Mouse (Mus musculus) CD4-positive, CD25-positive, alpha-beta regulatory T cell, adult 4 months (primary cell): ENCODE measurements around the gene Olfr1110. TPM values are rescaled to one million over a fixed set of nuclear protein-coding genes. Genes with fewer than 3 reads are reported as not detected.
"Not testable (repeated sequence)": the region's sequence is repeated elsewhere in the genome, so short reads cannot be mapped to it uniquely, and the experiment has no call there.

ENCODE experiments used
- ATAC-seq: one replicate; pipeline ENCODE4 v1.8.0; 2017
- polyA plus RNA-seq, 2 experiments: library from polyadenylated mRNA; unstranded; fragments of 100-300 nt; shearing (Covaris generic); gene quantifications; one replicate each; pipeline ENCODE4 v1.2.1; 2017

Olfr1110 gene
- polyA plus RNA-seq = not detected

GRCm38 (mm10) chr2:87140200-87140599 is at the start of gene Olfr1110:
Gene Olfr1110, minus strand, starts transcription at chr2:87140300.
- no peak for ATAC-seq

- ATAC-seq = no peak
Measured at GRCm38 (mm10) chr2:87187498-87187897, 47.4 kb upstream of the Olfr1110 start, which contains the start of gene Olfr1112. Gene Olfr1112, plus strand, starts transcription at chr2:87187798.

GRCm38 (mm10) chr2:87167731-87168130 is 27.6 kb upstream of the Olfr1110 start:
- ATAC-seq = not testable (repeated sequence)

- ATAC-seq = no peak
Measured at GRCm38 (mm10) chr2:87152524-87152923, 12.4 kb upstream of the Olfr1110 start, which contains the start of gene Olfr1111. Gene Olfr1111, minus strand, starts transcription at chr2:87152624.

- ATAC-seq = no peak
Measured at GRCm38 (mm10) chr2:87114467-87114866, 25.6 kb downstream of the Olfr1110 start, which contains the start of gene Olfr259. Gene Olfr259, minus strand, starts transcription at chr2:87114567.

- no peak for ATAC-seq
Measured at GRCm38 (mm10) chr2:87095908-87096307, 44.2 kb downstream of the Olfr1110 start, which contains the start of gene Olfr1109. Gene Olfr1109, minus strand, starts transcription at chr2:87096008.

Other genes with a start within 250 kb of the Olfr1110 start
- not detected for gene Olfr1097, start 248.1 kb downstream of the Olfr1110 start, polyA plus RNA-seq
- gene Olfr1098, start 215.8 kb downstream of the Olfr1110 start, polyA plus RNA-seq = not detected
- not detected for gene Olfr1099, start 179.6 kb downstream of the Olfr1110 start, polyA plus RNA-seq
- not detected for gene Olfr1100, start 160.3 kb downstream of the Olfr1110 start, polyA plus RNA-seq
- not detected for gene Olfr1101, start 149.1 kb downstream of the Olfr1110 start, polyA plus RNA-seq
- not detected for gene Olfr1102, start 141.9 kb downstream of the Olfr1110 start, polyA plus RNA-seq
- not detected for gene Olfr1104, start 113.2 kb downstream of the Olfr1110 start, polyA plus RNA-seq
- not detected for gene Olfr1105, start 103.8 kb downstream of the Olfr1110 start, polyA plus RNA-seq
- not detected for gene Olfr1106, start 88.0 kb downstream of the Olfr1110 start, polyA plus RNA-seq
- gene Olfr1107, start 64.5 kb downstream of the Olfr1110 start, polyA plus RNA-seq = not detected
- gene Olfr1109, start 44.3 kb downstream of the Olfr1110 start, polyA plus RNA-seq = under 1 TPM in 1 of 2 experiments, not detected in 1; 0.13 TPM
- gene Olfr259, start 25.7 kb downstream of the Olfr1110 start, polyA plus RNA-seq = not detected
- gene Olfr1111, start 12.3 kb upstream of the Olfr1110 start, polyA plus RNA-seq = not detected
- gene Olfr1112, start 47.5 kb upstream of the Olfr1110 start, polyA plus RNA-seq = not detected
- gene Olfr1113, start 68.7 kb upstream of the Olfr1110 start, polyA plus RNA-seq = not detected
- gene Olfr1115, start 107.7 kb upstream of the Olfr1110 start, polyA plus RNA-seq = not detected
- gene Olfr1116, start 127.2 kb upstream of the Olfr1110 start, polyA plus RNA-seq = under 1 TPM in 1 of 2 experiments, not detected in 1; 0.13 TPM
- gene Olfr1118, start 167.3 kb upstream of the Olfr1110 start, polyA plus RNA-seq = not detected
- gene Olfr1120, start 214.5 kb upstream of the Olfr1110 start, polyA plus RNA-seq = not detected
- not detected for gene Olfr1121, start 229.6 kb upstream of the Olfr1110 start, polyA plus RNA-seq
- not detected for gene Olfr1122, start 245.5 kb upstream of the Olfr1110 start, polyA plus RNA-seq